Mouse (Mus musculus) large intestine, adult 2 months (tissue): ENCODE data around the gene Ino80e. TPM values are rescaled to one million over a fixed set of nuclear protein-coding genes. Genes with fewer than 3 reads are reported as not detected.
"Not testable (repeated sequence)": the region's sequence is repeated elsewhere in the genome, so short reads cannot be mapped to it uniquely, and the experiment has no call there.

Source experiments
- DNase-seq: peaks from one replicate; pipeline ENCODE4 v3.0.0-alpha.2; 2012; ENCODE audit warnings: low read depth, low spot score
- WGBS: fragments of 180-500 bp; shearing (Covaris S2); methylation state at CpG from one replicate; pipeline ENCODE4 v1.1.7; 2018; 5-methylcytosine and 5-hydroxymethylcytosine counted together
- polyA plus RNA-seq: library from polyadenylated mRNA; depleted of rRNA; stranded (reverse); fragments of >200 nt; gene quantifications from 2 replicates; pipeline ENCODE4 v1.2.3, GENCODE M21; 2012; rRNA removed

The Ino80e gene
- polyA plus RNA-seq = 36.5 and 39.3 TPM in 2 replicates

DNA sequence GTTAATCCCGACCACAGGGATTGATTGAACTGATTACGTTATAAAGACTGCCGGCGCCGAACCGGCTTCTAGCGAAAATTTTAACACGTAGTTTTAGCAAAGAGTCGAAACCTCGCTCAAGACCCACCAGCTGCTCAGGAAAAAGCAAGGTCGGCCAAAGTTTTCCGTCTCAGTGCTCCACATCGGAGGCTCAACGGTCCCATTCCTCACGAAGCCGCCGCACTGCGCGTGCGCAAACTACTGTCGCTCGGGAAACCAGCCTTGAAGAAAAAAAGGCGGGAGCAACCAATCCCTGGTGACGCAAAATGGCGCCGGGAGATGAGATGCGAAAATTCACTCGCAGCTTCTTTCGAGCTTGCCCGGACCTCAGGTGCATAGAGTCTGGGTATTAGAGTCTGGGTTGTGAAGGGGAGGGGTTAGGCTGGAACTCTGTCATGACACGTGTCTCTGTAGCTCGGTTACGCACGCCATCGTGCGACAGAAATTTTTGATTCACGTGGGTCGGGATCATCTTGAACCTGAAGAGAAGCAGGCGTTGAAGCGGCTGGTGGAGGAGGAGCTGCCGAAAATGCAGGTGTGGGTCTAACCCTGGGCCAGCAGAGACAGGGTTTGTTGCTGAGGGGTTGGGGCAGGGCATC is at the start of gene Ino80e:
Ino80e (minus strand) TSS at position 231 of the 638 bp plus-strand sequence.
- under 1% methylated on average over 41 of the region's 41 CpGs for WGBS

DNA sequence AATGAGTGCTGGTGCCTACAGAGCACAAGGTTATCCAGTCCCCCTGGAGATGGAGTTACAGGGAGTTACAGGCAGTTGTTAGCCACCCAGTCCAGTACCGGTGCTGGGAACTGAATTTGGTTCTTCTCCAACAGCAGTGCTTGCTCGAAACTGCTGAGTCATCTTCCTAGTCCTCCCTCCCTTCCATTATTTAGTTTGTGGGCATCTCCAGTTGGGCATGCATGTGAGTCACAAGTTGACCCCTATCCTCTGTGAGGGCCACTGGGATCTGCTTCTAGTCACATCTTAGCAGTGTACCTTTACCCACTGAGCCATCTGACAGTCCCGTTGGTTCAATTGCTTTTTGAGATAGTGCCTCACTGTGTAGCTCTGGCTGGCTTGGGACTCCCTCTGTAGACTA is 43.4 kb upstream of the Ino80e start:
- DNase-seq = no peak
- 35% methylated on average over 3 of the region's 3 CpGs for WGBS

More for the DNA sequence above, at the start of gene Ino80e:
- peak; percentile 91 for DNase-seq

DNA sequence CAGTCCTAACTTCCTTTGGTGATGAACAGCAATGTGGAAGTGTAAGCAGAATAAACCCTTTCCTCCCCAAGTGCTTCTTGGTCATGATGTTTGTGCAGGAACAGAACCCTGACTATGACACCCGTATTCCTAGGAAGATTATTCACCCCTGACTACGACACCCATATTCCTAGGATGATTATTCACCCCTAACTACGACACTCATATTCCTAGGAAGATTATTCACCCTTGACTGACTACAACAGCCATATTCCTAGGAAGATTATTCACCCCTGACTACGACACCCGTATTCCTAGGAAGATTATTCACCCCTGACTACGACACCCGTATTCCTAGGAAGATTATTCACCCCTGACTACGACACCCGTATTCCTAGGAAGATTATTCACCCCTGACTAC is 37.6 kb upstream of the Ino80e start:
- not testable (repeated sequence) for DNase-seq
- 85% methylated on average over 8 of the region's 9 CpGs for WGBS

GRCm38 (mm10) chr7:126898102-126898990 is 36.2 kb upstream of the Ino80e start:
- peak; percentile 75 for DNase-seq
- 12% methylated on average over 37 of the region's 37 CpGs for whole genome bisulfite sequencing

GRCm38 (mm10) chr7:126897390-126898101 is 35.4 kb upstream of the Ino80e start:
- 4% methylated on average over 16 of the region's 16 CpGs for WGBS
- no peak for DNase-seq

DNA sequence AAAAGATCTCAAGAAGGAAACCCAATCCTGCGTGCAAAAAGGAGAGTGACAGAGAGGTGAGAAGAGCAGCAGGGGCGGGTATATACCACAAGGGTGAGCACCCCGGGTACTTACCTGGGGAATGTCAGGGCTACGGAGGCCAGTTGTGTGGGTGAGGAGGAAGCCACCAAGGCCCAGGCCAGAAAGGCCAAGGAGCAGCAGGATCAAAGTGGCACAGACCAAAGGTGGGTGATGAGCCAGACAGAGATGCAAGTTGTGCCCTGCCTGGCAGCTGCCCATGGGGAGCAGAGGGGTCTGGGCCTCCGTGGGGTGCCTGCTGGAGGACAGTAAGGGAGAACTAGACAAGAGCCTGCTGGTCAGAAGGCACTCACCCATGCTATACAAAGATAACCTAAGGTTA is 34.7 kb upstream of the Ino80e start:
- DNase-seq = no peak
- WGBS = 82% methylated on average over 5 of the region's 5 CpGs

GRCm38 (mm10) chr7:126888852-126889251 is 26.7 kb upstream of the Ino80e start:
- 63% methylated on average over 7 of the region's 7 CpGs for WGBS
- no peak for DNase-seq

DNA sequence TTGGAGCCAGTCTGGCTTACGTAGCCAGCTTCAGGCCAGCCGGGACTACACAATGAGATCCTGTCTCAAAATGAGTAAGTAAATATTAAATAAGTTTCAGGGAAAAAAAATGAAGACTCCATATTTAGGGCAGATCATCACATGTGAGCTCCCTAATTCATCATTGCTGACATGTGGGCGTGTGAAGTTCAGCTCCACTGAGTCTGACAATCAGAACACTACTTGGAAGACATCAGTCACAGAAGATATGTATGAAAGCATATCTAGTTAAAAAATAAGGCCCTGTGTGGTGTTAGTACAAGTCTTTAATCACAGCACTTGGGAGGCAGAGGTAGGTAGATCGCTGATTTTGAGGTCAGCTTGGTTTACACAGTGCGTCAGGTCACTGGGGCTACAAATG is 25.1 kb upstream of the Ino80e start:
- DNase-seq = no peak
- WGBS = 84% methylated on average over 5 of the region's 5 CpGs

DNA sequence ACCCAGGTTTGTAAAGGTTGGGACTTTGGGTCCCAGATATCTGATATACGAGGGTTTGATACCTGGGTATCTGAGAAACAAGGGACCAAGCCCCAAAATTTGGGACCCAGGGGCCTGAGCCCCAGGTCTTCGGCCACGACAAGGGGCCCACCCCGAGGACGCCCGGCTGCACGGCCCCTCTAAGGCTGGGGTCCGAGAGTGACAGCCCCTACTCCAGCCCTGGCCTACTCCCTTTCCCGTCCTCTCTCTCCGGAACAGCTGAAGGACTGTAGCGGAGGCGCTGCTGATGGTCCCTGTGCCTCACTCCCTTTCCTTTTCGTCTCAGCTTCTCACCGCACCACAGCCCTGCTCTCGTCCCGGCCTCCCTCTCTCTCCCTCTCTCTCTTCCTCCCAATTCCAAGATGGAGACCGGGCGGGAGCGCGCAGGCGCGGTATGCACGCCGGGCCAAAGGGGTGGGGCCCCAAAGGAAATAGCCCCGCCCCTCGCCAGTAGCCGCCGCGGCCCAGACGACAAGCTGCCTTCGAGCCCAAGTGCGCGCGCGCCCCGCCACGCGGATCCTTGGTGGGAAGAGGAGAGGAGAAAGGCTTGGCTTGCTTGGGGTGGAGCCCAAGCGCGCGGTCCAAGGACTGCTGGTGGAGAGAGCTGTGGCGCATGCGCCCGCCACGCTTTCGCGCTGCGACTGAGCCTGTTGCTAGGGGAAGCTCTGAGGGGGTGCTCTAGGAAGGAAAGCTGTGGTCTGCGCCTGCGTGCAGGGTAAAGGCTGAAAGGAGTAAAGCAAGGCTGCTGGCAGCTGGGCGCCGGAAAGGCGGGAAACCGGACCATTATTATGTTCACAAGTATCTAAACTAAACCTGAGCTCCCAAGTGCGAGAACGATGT is 22.3 kb upstream of the Ino80e start, which contains the start of gene Taok2:
Taok2 (minus strand) TSS at position 418 of the 879 bp plus-strand sequence.
- under 1% methylated on average over 56 of the region's 56 CpGs for WGBS
- peak; percentile 92 for DNase-seq

DNA sequence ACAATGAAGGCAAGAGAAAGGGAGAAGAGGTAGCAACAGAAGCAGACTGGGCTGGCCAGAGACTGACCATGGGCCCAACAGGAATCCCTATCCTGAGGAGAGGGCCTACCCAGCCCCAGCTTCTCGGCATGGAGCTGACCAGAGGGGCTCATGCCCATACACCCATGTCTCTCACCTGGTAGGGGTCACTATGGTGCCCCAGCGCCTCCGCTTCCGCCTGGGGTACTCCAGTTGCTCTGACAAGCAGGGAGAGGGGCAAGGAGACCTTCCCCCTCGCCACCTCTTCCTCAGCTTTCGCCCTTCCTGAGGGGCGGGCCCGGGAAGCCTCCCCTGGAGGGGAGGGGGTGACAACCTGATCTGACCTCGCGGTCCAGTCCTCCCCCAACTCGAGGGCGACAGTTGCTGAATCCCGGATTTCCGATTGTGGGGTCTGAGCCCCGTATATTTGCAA is 21.6 kb upstream of the Ino80e start:
- DNase-seq = no peak
- WGBS = under 1% methylated on average over 15 of the region's 15 CpGs

GRCm38 (mm10) chr7:126881040-126881439 is 18.9 kb upstream of the Ino80e start:
- WGBS = 75% methylated on average over 6 of the region's 6 CpGs
- no peak for DNase-seq

- no peak for DNase-seq
- WGBS = 97% methylated on average over 1 of the region's 1 CpGs
Measured at GRCm38 (mm10) chr7:126877239-126877638, 15.1 kb upstream of the Ino80e start.

- DNase-seq = no peak
- 94% methylated on average over 2 of the region's 2 CpGs for WGBS
Measured at GRCm38 (mm10) chr7:126870520-126870891, 8.3 kb upstream of the Ino80e start.

DNA sequence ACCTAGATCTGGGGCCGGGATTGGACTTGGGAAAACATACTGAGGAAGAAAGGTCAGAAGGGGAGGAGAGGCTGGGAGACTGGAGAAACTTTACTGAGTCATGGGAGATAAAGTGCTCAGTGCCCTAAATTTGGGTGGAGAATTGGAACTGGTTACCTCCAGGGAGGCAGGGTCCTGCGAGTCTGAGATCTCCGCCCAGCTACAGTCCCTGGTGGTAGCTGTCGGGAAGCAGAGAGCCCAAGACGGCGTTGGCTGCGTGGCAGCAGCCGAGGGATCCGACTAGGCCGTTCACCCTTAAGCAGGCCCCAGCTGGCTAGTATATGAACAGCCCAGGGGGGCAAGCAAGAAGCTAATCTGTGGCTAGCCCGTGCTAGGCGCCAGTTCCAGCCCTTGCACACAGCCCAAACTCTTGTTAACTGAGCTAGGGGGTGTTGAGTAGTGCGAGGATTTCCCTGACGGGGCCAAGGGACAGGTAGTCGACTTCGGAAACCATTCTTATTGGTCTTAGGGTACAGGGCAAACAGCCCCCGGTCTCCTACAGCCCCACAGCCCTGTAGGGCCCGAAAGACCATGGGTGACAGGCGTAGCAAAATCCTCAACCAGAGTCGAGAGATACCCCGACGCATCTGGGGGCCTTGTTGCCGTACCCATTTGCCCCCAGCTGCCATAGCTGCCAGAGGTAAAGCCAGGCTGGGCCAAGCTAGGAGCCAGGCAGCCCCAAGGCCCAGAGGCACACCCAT is 7.8 kb upstream of the Ino80e start:
- WGBS = 89% methylated on average over 23 of the region's 23 CpGs
- DNase-seq = no peak

DNA sequence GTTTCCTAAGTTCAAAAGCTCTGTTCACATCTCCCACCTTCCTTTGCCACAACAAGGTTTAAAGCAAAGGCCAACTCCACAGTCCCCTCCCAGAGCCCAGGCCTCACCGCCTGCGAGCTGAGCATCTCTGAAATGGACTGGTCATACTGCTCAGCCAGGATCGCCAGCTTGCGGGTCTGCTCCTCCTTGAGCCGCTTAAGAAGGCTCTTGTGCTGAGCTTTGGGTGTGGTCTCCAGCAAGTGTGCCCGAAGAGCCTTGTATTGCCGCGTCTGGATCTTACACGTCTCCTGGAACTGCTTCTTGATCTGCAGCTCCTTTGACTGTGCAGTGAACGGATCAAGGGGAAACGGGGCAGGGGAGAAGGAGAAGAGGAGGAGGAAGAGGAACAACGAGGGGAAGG is 5.8 kb upstream of the Ino80e start:
- DNase-seq = no peak
- 76% methylated on average over 12 of the region's 12 CpGs for WGBS

DNA sequence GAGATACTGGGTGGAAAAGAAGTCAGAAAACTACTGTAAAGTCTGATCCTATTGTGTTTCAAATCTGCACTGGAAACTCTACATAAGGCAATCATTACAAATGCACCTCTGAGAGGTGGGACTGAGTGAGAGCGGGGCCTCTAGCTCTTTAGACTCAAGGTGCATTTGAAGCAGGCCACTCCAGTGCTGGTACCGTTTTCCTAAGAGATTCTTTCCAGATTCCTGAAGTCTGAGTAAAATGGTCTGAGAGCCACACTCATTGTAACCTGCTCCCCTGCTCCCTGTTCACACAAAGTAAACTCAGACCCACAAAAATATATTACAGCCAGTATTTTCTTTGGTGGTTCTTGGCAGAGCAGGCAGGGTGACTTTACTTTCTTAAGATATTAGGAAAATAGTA is 5.4 kb upstream of the Ino80e start:
- no peak for DNase-seq
- WGBS = 89% methylated on average over 2 of the region's 2 CpGs

DNA sequence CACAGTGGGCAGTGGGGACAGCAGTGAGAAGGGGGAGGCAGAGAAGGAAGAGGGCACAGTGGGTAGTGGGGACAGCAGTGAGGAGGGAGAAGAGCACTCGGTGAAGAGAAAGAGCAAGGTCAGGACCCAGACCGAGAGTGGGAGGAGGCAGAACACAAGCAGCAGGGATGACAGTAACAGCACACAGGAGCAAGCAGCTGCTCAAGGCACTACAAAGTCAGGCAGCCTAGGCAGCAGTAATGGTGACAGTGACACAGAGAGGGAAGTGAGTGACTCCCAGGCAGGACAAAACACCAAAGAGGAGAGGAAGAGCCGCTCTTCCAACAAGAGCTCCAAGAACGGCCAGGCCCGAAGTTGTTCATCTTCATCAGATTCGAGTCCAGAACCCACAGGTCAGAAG is 1.6 kb upstream of the Ino80e start:
- DNase-seq = no peak

DNA sequence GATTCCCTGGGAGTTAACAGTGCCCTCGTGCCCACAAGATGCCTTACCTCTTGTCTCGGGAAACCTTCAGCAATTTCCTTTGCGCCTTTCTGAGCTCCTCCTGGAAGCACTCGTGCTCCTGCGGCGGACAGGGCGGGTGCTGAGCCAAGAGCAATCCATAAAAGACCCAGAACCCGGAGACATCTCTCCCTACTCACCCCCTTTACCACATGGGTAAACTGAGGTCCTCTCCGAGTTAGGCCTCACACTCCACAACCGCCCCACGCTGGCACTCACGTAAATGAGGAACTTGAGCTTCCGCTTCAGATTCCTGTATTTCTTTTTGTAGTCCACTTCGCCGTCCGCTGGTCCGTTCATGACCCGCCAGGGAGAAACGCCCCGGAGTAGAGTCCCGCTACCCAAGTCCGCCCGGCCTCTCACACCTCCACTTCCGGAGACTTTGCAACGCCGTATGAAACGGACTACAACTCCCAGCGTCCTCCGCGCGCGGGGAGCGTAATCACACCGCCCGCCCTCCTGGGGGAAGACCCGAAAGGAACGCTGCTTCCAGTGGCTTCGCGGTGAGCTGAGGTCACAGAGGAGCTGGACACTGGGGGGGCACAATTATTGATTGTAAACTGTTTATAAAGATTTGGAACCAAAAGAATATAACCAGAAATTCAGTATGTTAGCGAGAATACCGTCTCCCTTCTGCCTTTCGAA is 597 bp downstream of the Ino80e start, which contains the start of gene Hirip3:
Hirip3 (plus strand) TSS at position 544 of the 702 bp plus-strand sequence.
- WGBS = 1% methylated on average over 42 of the region's 42 CpGs
- peak; percentile 93 for DNase-seq

More for the DNA sequence above, 1.6 kb upstream of the Ino80e start:
- 69% methylated on average over 6 of the region's 6 CpGs for WGBS
